In the genomic region with DNA sequence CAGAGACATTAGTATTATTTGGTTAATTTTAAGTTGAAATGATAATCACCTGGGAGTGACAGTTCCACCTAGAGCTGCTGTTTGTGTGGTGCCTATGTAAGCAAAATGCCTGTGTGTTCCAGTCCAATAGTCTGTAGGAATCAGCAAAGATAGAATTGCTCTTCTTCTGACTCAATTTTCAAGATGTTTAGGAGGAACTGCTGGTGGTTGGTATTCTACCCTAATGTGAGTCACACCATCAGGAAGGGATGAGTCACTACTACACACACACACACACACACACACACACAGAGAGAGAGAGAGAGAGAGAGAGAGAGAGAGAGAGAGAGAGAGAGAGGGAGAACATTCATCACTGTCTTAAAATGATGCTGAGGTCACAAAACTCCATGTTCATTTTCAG, we compare ENCODE assay signal across 15 mouse cellular contexts.
"Had no signal": no experiment of that assay in that cellular context is flagged by ENCODE, and none has a peak within 500 bp of the region (broad histone marks: within the 10 kb centered on the region; RNA-seq: fewer than 3 reads in every experiment).

No protein-coding gene starts in this region.

- H3K4me1 ChIP-seq: intestine, embryonic 15.5 days; limb, embryonic 10.5 days; liver, embryonic 15.5 days; neural tube, embryonic 12.5 days had no signal

- H3K9me3 ChIP-seq: intestine, embryonic 15.5 days; limb, embryonic 10.5 days; liver, embryonic 15.5 days; neural tube, embryonic 12.5 days had no signal

- ATAC-seq: intestine, embryonic 15.5 days; lung, postnatal 0 days had no signal

- H3K9ac ChIP-seq: intestine, embryonic 15.5 days; liver, embryonic 15.5 days; neural tube, embryonic 12.5 days had no signal

- H3K36me3 ChIP-seq: intestine, embryonic 15.5 days; limb, embryonic 10.5 days; liver, embryonic 15.5 days; neural tube, embryonic 12.5 days had no signal

- H3K27ac ChIP-seq: intestine, embryonic 15.5 days; layer of hippocampus, adult 2 months; limb, embryonic 10.5 days; liver, embryonic 15.5 days; neural tube, embryonic 12.5 days had no signal

- H3K4me2 ChIP-seq: intestine, embryonic 15.5 days; liver, embryonic 11.5 days; liver, embryonic 15.5 days; neural tube, embryonic 12.5 days had no signal

- H3K4me3 ChIP-seq: intestine, embryonic 15.5 days; layer of hippocampus, adult 2 months; limb, embryonic 10.5 days; liver, embryonic 15.5 days; neural tube, embryonic 12.5 days had no signal

- DNase-seq: kidney, adult 18-20 months; kidney, postnatal 10 days; kidney, postnatal 4 days; lung, adult 2 months; lung, postnatal 36 days; right cerebral cortex, postnatal 14 days; thymus, adult 2 months; thymus, postnatal 25 days had no signal

- H3K27me3 ChIP-seq: intestine, embryonic 15.5 days; liver, embryonic 15.5 days; neural tube, embryonic 12.5 days had no signal
